Mouse (Mus musculus) bone marrow, adult 2 months (tissue): Measurements from ENCODE around the gene Cgref1.

Source experiments
- CTCF ChIP-seq: fragments of 200-500 bp; IDR thresholded peaks from 2 replicates; pipeline ENCODE4 v1.5.1; 2011; ENCODE audit warnings: low read length, control low read depth; ENCODE audit not compliant: control insufficient read depth, insufficient read depth
- POLR2A ChIP-seq: fragments of 200-500 bp; IDR thresholded peaks from 2 replicates; pipeline ENCODE4 v1.6.1; 2011; ENCODE audit warnings: low read depth, mild to moderate bottlenecking, control low read depth, low read length, borderline replicate concordance; ENCODE audit not compliant: control insufficient read depth

DNA sequence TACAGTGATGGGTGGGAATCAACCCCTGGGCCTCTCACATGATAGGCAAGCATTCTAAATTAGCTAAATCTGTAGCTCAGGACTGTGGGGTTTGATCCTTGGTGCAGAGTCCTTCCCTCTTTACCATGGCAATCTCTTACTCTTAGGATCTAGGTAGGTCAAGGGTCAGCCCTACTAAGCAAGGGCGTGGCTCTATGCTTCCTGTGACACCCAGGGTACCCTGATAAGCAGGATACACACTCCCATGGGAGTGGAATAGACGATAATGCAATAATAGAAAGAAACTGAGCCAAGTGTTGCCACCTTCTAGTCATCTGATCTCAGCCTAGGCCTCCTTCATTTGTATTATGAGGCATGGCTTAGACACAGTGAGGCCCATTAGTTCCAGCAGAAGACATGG, 24.0 kb upstream of the Cgref1 start:
- no peak for TF ChIP-seq POLR2A
- no peak for TF ChIP-seq CTCF
